Mouse (Mus musculus) hindbrain, embryonic 14.5 days (tissue): Measurements from ENCODE around the gene Gbe1. TPM values are rescaled to one million over a fixed set of nuclear protein-coding genes. Genes with fewer than 3 reads are reported as not detected.

Experiments
- ATAC-seq: fragments of 200-750 bp; cut with Nextera tagmentation; 2 replicates; pipeline ENCODE4 v1.8.0; 2017; ENCODE audit warnings: moderate number of reproducible peaks, mild to moderate bottlenecking, moderate TSS enrichment, moderate library complexity; ENCODE audit not compliant: low FRiP score
- DNase-seq: peaks from one replicate; pipeline ENCODE4 v3.0.0-alpha.2; 2015; ENCODE audit warnings: low spot score
- H3K27ac ChIP-seq: fragments of 300-500 bp; sonication (generic); 2 replicates; pipeline ENCODE4 v1.5.1; 2014; ENCODE audit warnings: mild to moderate bottlenecking, moderate library complexity
- H3K27me3 ChIP-seq: fragments of 300-500 bp; sonication (generic); 2 replicates; pipeline ENCODE4 v1.6.1; 2014; ENCODE audit warnings: mild to moderate bottlenecking, low read length, mixed read lengths; ENCODE audit not compliant: control insufficient read depth, insufficient read depth
- H3K36me3 ChIP-seq: fragments of 300-500 bp; sonication (generic); replicated peaks from 2 replicates; pipeline ENCODE4 v1.6.1; 2014; ENCODE audit not compliant: control insufficient read depth, insufficient read depth
- H3K4me1 ChIP-seq: fragments of 300-500 bp; sonication (generic); replicated peaks from 2 replicates; pipeline ENCODE4 v1.6.1; 2014; ENCODE audit warnings: antibody characterized with exemption, low read length, mixed read lengths; ENCODE audit not compliant: control insufficient read depth, insufficient read depth
- H3K4me2 ChIP-seq: fragments of 300-500 bp; sonication (generic); replicated peaks from 2 replicates; pipeline ENCODE4 v1.6.1; 2014; ENCODE audit warnings: mild to moderate bottlenecking, moderate library complexity
- H3K4me3 ChIP-seq: fragments of 300-500 bp; sonication (generic); replicated peaks from 2 replicates; pipeline ENCODE4 v1.5.1; 2014; ENCODE audit warnings: mild to moderate bottlenecking, low read length
- H3K9ac ChIP-seq: fragments of 300-500 bp; sonication (generic); 2 replicates; pipeline ENCODE4 v1.6.1; 2014
- H3K9me3 ChIP-seq: fragments of 300-500 bp; sonication (generic); 2 replicates; pipeline ENCODE4 v1.6.1; 2016; ENCODE audit warnings: low read length; ENCODE audit not compliant: control insufficient read depth
- WGBS: fragments of 180-500 bp; shearing (Covaris S2); extraction: QIAGEN DNeasy Blood & Tissue Kit; methylation state at CpG from one replicate; pipeline ENCODE4 v1.1.7; 2014; 5-methylcytosine and 5-hydroxymethylcytosine counted together
- polyA plus RNA-seq: library from polyadenylated mRNA; unstranded; fragments of >200 nt; fragmentation: Nextera tagmentation; extraction: Ambion mirVana; gene quantifications from 2 replicates; pipeline ENCODE4 v1.2.1, GENCODE M21; 2014

Gene Gbe1
- polyA plus RNA-seq, result 15.2 and 17.4 TPM in 2 replicates

GRCm38 (mm10) chr16:70313886-70314577 lies at the start of gene Gbe1:
Gene Gbe1 (plus strand): TSS chr16:70313949.
- 0% methylated on average over 64 of the region's 82 CpGs for WGBS
- H3K4me3 ChIP-seq, result peak within 1 kb of the TSS; percentile 73
- peak within 1 kb of the TSS; percentile 90 for H3K27ac ChIP-seq
- H3K9ac ChIP-seq, result peak within 1 kb of the TSS; percentile 91
- H3K9me3 ChIP-seq, result no peaks in the 10 kb centered on the region
- H3K36me3 ChIP-seq, result no peaks in the 10 kb centered on the region
- H3K27me3 ChIP-seq, result no peaks in the 10 kb centered on the region
- ATAC-seq, result peak; percentile 97
- H3K4me2 ChIP-seq, result peak within 1 kb of the TSS; percentile 52
- 0 out of 2 replicates have a peak, but pooled peaks cover 5% of the 10 kb centered on the region for H3K4me1 ChIP-seq
- peak; percentile 87 for DNase-seq

DNA sequence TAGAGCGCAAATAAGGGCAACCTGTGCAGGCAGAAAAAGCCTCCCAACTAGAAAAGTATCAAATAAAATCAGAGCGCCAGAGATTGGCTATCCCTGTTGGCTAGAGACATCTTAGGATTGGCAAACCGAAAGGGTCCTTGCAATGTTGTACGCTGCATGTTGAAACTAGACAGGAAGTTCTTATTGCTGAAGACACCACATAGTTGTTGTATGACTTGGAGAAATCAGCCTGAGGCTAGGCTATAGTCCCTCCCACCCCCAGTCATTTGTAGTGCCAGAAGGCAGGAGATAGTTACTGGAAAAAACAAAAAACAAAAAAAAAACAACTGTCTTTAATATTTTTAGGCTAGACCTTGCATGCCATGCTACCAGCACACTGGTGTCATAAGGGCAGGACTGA lies 3.1 kb upstream of the Gbe1 start:
- no peak for ATAC-seq
- WGBS, result 90% methylated on average over 4 of the region's 4 CpGs
- no peaks in the 10 kb centered on the region for H3K36me3 ChIP-seq

GRCm38 (mm10) chr16:70313496-70313885 lies 258 bp upstream of the Gbe1 start:
- Histone ChIP-seq H3K4me3 (peak overlapping the region; percentile 73), H3K36me3 (no peaks in the 10 kb centered on the region), H3K9ac (peak overlapping the region; percentile 91), H3K27ac (peak overlapping the region; percentile 90), H3K4me2 (peak overlapping the region; percentile 52), H3K9me3 (no peaks in the 10 kb centered on the region), H3K4me1 (0 out of 2 replicates have a peak, but pooled peaks cover 5% of the 10 kb centered on the region), H3K27me3 (no peaks in the 10 kb centered on the region)
- ATAC-seq, result peak; percentile 15; the same call in 1 of the 2 replicates
- DNase-seq, result no peak
- 4% methylated on average over 7 of the region's 7 CpGs for WGBS

More for the DNA sequence above, 3.1 kb upstream of the Gbe1 start:
- no peak overlapping the region for H3K4me3 ChIP-seq
- no peak overlapping the region for H3K4me2 ChIP-seq
- 0 out of 2 replicates have a peak, but pooled peaks cover 5% of the 10 kb centered on the region for H3K4me1 ChIP-seq
- H3K27ac ChIP-seq, result no peak overlapping the region
- no peak for DNase-seq
- no peaks in the 10 kb centered on the region for H3K9me3 ChIP-seq
- H3K9ac ChIP-seq, result no peak overlapping the region
- H3K27me3 ChIP-seq, result no peaks in the 10 kb centered on the region

- peak overlapping the region; percentile 52 for H3K4me2 ChIP-seq
- no peaks in the 10 kb centered on the region for H3K9me3 ChIP-seq
- H3K36me3 ChIP-seq, result no peaks in the 10 kb centered on the region
- peak overlapping the region; percentile 73 for H3K4me3 ChIP-seq
- DNase-seq (no peak), ATAC-seq (no peak)
- 0 out of 2 replicates have a peak, but pooled peaks cover 5% of the 10 kb centered on the region for H3K4me1 ChIP-seq
- peak overlapping the region; percentile 90; the same call in 1 of the 2 replicates for H3K27ac ChIP-seq
- no peaks in the 10 kb centered on the region for H3K27me3 ChIP-seq
- peak overlapping the region; percentile 91 for H3K9ac ChIP-seq
- 0% methylated on average over 9 of the region's 9 CpGs for WGBS
Measured at GRCm38 (mm10) chr16:70314578-70314930, 805 bp downstream of the Gbe1 start.

DNA sequence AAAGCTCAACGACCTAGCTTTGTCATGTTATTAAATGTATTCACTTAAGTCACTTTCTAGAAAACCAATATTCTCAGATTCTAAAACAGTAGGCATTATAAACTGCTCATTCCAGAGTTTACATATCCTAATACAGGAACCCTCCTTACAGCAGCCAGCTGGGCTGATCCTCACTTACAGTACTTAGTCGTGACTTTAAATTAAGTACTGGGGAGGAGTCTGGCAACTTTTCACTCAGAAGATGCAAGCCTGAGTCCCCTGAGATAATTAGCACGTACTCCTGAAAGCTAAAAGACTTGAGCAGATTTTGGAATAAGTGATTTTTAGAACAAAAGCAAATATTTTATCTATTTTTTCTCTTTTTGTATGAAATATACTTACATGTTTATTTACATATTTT lies 1.5 kb downstream of the Gbe1 start:
- DNase-seq, result no peak
- 38% methylated on average over 3 of the region's 3 CpGs for WGBS

GRCm38 (mm10) chr16:70315862-70316390 lies 2.2 kb downstream of the Gbe1 start:
- ATAC-seq (no peak), DNase-seq (no peak)
- 32% methylated on average over 3 of the region's 3 CpGs for WGBS
- Histone ChIP-seq H3K4me2 (no peak overlapping the region), H3K9me3 (no peaks in the 10 kb centered on the region), H3K4me3 (no peak overlapping the region), H3K4me1 (0 out of 2 replicates have a peak, but pooled peaks cover 5% of the 10 kb centered on the region), H3K27me3 (no peaks in the 10 kb centered on the region), H3K9ac (no peak overlapping the region), H3K36me3 (no peaks in the 10 kb centered on the region), H3K27ac (no peak overlapping the region)

More for the DNA sequence above, 1.5 kb downstream of the Gbe1 start:
- H3K4me2 ChIP-seq, result no peak overlapping the region
- H3K4me1 ChIP-seq, result 0 out of 2 replicates have a peak, but pooled peaks cover 5% of the 10 kb centered on the region
- H3K4me3 ChIP-seq, result no peak overlapping the region
- H3K9ac ChIP-seq, result no peak overlapping the region
- ATAC-seq, result no peak
- no peaks in the 10 kb centered on the region for H3K27me3 ChIP-seq
- no peaks in the 10 kb centered on the region for H3K36me3 ChIP-seq
- no peak overlapping the region for H3K27ac ChIP-seq
- H3K9me3 ChIP-seq, result no peaks in the 10 kb centered on the region

DNA sequence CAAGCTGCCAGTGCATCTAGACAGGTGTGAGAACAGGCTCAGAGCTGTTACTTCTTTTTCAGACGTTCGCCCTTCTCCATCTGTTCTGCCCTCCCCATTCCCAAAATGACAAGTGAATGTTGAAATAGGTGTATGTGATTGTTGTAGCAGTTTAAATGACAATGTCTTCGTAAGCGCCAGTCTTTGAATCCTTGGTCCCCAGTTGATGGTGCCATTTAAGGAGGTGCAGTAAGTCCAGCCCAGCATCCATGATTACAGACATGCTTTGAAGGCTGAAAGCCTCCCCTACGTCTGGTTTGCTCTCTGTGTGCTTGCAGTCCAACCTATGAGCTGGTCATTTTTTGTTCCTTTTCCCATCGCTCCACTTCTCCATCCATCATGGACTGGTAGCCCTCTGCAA lies 5.6 kb downstream of the Gbe1 start:
- ATAC-seq (no peak), DNase-seq (no peak)
- no peak overlapping the region for H3K27ac ChIP-seq
- no peak overlapping the region for H3K9ac ChIP-seq
- 94% methylated on average over 6 of the region's 6 CpGs for WGBS
- no peak overlapping the region for H3K4me2 ChIP-seq
- H3K4me3 ChIP-seq, result no peak overlapping the region
- H3K4me1 ChIP-seq, result no peaks in the 10 kb centered on the region
- H3K9me3 ChIP-seq, result no peaks in the 10 kb centered on the region
- H3K36me3 ChIP-seq, result no peaks in the 10 kb centered on the region
- H3K27me3 ChIP-seq, result no peaks in the 10 kb centered on the region

DNA sequence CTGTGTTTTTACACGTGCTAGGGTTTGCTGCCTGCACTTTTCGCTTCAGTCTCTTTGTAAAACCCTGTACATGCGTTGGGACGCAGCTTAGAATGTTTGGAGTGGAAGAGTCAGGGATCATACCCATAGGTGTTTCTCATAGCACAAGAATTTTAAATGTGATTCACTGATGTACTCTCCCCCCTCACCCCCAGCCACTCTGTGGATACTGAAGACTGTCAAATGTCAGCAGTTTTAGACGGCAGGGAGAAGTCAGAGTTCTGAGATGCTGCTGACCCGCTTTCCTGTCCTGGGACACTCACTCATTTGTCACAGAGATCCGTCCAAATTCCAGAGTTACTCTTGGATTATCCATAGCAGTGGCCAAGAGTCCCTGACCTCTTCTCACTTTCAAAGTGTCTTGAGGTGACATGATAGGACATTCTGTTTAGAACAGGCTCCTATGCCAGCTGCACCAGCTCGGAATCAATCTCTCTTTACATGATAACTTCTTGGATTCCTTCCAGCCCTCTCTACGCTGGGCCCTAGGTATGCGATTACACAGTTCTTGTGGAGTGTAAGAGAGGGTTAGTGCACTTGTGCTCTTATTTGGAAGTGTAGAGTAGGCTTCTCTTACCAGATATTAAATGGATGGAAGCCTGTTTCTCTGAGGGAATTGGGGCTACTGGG lies 7.0 kb downstream of the Gbe1 start:
- Histone ChIP-seq H3K27me3 (no peaks in the 10 kb centered on the region), H3K9me3 (no peaks in the 10 kb centered on the region), H3K4me1 (no peaks in the 10 kb centered on the region), H3K36me3 (no peaks in the 10 kb centered on the region), H3K4me2 (no peak overlapping the region), H3K9ac (no peak overlapping the region), H3K4me3 (no peak overlapping the region), H3K27ac (no peak overlapping the region)
- 73% methylated on average over 10 of the region's 10 CpGs for WGBS
- DNase-seq (no peak), ATAC-seq (no peak)

DNA sequence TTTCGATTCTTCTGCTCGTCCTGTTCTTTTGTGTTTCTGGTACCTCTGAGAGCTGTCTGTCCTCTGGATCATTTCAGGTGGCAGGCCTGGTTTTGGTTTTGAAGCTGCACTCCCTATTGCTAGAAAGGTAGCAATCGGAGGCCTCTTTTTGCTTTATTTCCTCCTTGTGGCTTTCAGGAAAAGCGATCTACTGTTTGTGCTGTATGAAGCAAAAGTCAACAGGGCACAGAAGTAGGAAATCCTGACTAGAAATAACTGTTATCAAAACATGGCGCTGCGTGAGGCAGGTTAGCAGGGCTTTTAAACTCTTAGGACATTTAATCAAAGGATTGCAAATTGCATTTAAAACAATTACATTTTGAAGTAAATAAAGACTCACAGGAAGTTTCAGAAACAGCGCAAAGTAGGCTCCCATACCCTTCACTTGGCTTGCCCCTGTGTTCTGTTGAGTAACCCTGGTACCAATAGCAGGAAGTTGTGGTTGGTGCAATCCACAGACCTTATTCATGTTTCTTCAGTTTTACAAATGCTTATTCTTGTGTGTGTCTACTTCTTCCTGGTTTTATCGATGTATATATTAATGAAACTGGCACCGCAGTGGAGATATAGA lies 12.7 kb downstream of the Gbe1 start:
- Histone ChIP-seq H3K4me3 (no peak overlapping the region), H3K9me3 (no peaks in the 10 kb centered on the region), H3K4me1 (no peaks in the 10 kb centered on the region), H3K27ac (no peak overlapping the region), H3K4me2 (no peak overlapping the region), H3K36me3 (no peaks in the 10 kb centered on the region), H3K27me3 (no peaks in the 10 kb centered on the region), H3K9ac (no peak overlapping the region)
- ATAC-seq (no peak), DNase-seq (no peak)
- 89% methylated on average over 9 of the region's 9 CpGs for WGBS
